Mouse (Mus musculus) midbrain, embryonic 13.5 days (tissue): ENCODE data around the gene Tpmt. TPM values are rescaled to one million over a fixed set of nuclear protein-coding genes. Genes with fewer than 3 reads are reported as not detected.

ENCODE experiments used
- polyA plus RNA-seq: library from polyadenylated mRNA; unstranded; fragments of >200 nt; fragmentation: Nextera tagmentation; extraction: Ambion mirVana; gene quantifications from 2 replicates; pipeline ENCODE4 v1.2.1, GENCODE M21; 2015

Tpmt gene
- polyA plus RNA-seq, 1 experiment from 2014 or later, result 32.3 TPM

Other genes with a start within 250 kb of the Tpmt start
- 9.6 and 10.1 TPM in 2 replicates for gene Kif13a, start 114.9 kb downstream of the Tpmt start, polyA plus RNA-seq
- gene Nhlrc1, start 29.9 kb downstream of the Tpmt start, polyA plus RNA-seq, result 10.1 and 12.2 TPM in 2 replicates
- 20.6 and 22.3 TPM in 2 replicates for gene Kdm1b, start 1.2 kb downstream of the Tpmt start, polyA plus RNA-seq
- gene Dek, start 61.5 kb upstream of the Tpmt start, polyA plus RNA-seq, result 186 and 197 TPM in 2 replicates
- 0.48 and 0.59 TPM in 2 replicates for gene Rnf144b, start 77.9 kb upstream of the Tpmt start, polyA plus RNA-seq